Mouse (Mus musculus) skeletal muscle tissue, postnatal 0 days (tissue): ENCODE measurements around the gene Olfr308. TPM values are rescaled to one million over a fixed set of nuclear protein-coding genes. Genes with fewer than 3 reads are reported as not detected.

Experiments used
- microRNA-seq, 2 experiments: library from miRNA; unstranded; fragments of <30 nt; microRNA quantifications; one replicate each; pipeline ENCODE4; 2016
- polyA plus RNA-seq: library from polyadenylated mRNA; unstranded; fragments of >200 nt; fragmentation: Nextera tagmentation; extraction: Ambion mirVana; gene quantifications from 2 replicates; pipeline ENCODE4 v1.2.1, GENCODE M21; 2015

The Olfr308 gene
- not detected in 2 replicates for polyA plus RNA-seq

GRCm38 (mm10) chr7:86325530-86325929 lies at the start of gene Olfr308:
Gene Olfr308 (minus strand): TSS chr7:86325630.

DNA sequence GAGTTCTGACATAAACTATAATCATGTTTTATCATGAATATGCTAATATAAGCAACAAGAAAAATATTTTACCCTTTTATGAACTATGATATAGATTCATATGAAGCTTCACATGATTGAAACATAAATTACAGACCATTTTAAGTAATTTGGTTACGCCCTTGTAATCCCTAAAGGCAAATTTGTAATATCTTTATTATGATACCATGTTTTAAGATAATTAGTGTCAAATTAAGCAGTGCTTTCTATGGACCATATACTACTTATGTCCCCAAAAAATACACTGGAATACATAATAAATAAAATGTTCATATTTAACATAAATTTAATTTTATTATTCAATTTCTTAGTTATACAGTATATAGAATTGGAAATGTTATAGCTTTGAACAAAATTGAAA lies 41.4 kb upstream of the Olfr308 start, which contains the start of gene Olfr305:
Gene Olfr305, minus strand, starts transcription at position 101 of the 400 bp plus-strand sequence.

GRCm38 (mm10) chr7:86337486-86337885 lies 12.1 kb upstream of the Olfr308 start, which contains the start of gene Olfr307:
Gene Olfr307 (minus strand): TSS chr7:86337586.

DNA sequence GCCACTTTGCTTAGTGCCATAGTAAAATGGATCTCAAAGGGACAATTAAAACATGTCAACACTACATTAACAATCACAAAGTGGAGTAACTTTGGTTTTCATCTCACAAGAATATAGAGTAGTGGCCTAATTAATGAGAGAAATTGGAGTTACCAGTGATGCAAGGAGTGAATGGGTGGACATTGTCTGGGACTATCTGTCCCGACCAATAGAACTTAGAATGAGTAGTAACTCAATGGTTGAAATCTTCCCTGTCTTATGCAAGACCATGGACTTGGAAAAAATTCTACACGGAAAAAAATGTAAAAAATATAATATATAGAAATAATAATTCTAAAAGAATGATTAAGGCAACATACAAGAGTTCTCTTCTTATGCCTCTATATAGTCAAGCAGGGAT lies 11.8 kb downstream of the Olfr308 start, which contains the start of gene Olfr309:
Gene Olfr309, minus strand, starts transcription at position 101 of the 400 bp plus-strand sequence.

DNA sequence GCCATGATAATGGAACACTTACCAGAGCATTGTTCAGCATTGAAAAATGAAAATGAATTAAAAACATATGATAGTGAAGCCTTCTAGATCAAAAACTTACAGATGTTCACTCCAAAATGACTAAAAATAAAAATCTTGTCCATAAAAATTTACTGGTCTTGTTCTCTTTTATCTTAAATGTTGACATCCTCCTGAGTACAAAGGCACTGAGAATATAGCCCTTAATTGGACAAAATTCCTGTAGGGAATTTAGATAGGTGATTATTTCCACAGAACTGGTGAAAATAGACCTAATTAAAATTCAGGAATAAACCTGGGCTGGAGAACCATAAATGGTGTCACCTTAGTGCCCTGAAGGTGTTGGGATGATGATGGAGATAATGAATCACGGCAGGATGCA lies 48.4 kb downstream of the Olfr308 start, which contains the start of gene Olfr310:
Gene Olfr310, minus strand, starts transcription at position 101 of the 400 bp plus-strand sequence.

Small RNA genes within 50 kb of the gene (microRNA-seq; reads per million reads assigned to microRNA genes)
- gene Gm23192: 0 reads per million in 2 experiments

Other genes starting within 250 kb of the Olfr308 start
- not detected in 2 replicates for gene Vmn2r75, start 153.9 kb downstream of the Olfr308 start, polyA plus RNA-seq
- not detected in 2 replicates for gene Vmn2r76, start 79.3 kb downstream of the Olfr308 start, polyA plus RNA-seq
- gene Olfr310, start 48.5 kb downstream of the Olfr308 start, polyA plus RNA-seq: not detected in 2 replicates
- gene Olfr309, start 11.9 kb downstream of the Olfr308 start, polyA plus RNA-seq: not detected in 2 replicates
- not detected in 2 replicates for gene Olfr307, start 12.0 kb upstream of the Olfr308 start, polyA plus RNA-seq
- not detected in 2 replicates for gene Olfr305, start 41.3 kb upstream of the Olfr308 start, polyA plus RNA-seq
- gene Olfr304, start 61.0 kb upstream of the Olfr308 start, polyA plus RNA-seq: not detected in 2 replicates
- gene Olfr303, start 72.2 kb upstream of the Olfr308 start, polyA plus RNA-seq: not detected in 2 replicates
- not detected in 2 replicates for gene Olfr301, start 78.2 kb upstream of the Olfr308 start, polyA plus RNA-seq
- gene Olfr299, start 134.3 kb upstream of the Olfr308 start, polyA plus RNA-seq: not detected in 2 replicates
- gene Olfr298, start 166.9 kb upstream of the Olfr308 start, polyA plus RNA-seq: not detected in 2 replicates
- not detected in 2 replicates for gene Olfr297, start 194.3 kb upstream of the Olfr308 start, polyA plus RNA-seq